Mouse (Mus musculus) stomach, embryonic 15.5 days (tissue): ENCODE results near the gene Zkscan4. TPM values are rescaled to one million over a fixed set of nuclear protein-coding genes. Genes with fewer than 3 reads are reported as not detected.
"Not testable (repeated sequence)": the region's sequence is repeated elsewhere in the genome, so short reads cannot be mapped to it uniquely, and the experiment has no call there.

Experiments used
- ATAC-seq: fragments of 200-750 bp; cut with Nextera tagmentation; 2 replicates; pipeline ENCODE4 v1.8.0; 2017; ENCODE audit warnings: low read depth, moderate number of reproducible peaks, moderate TSS enrichment; ENCODE audit not compliant: insufficient read depth, low FRiP score
- H3K27ac ChIP-seq: fragments of 300-500 bp; sonication (generic); 2 replicates; pipeline ENCODE4 v1.5.1; 2015; ENCODE audit warnings: mild to moderate bottlenecking, inconsistent platforms
- H3K27me3 ChIP-seq: fragments of 300-500 bp; sonication (generic); replicated peaks from 2 replicates; pipeline ENCODE4 v1.6.1; 2015; ENCODE audit warnings: inconsistent platforms
- H3K36me3 ChIP-seq: fragments of 300-500 bp; sonication (generic); 2 replicates; pipeline ENCODE4 v1.6.1; 2015; ENCODE audit warnings: inconsistent platforms
- H3K4me1 ChIP-seq: fragments of 300-500 bp; sonication (generic); 2 replicates; pipeline ENCODE4 v1.6.1; 2015; ENCODE audit warnings: inconsistent platforms
- H3K4me2 ChIP-seq: fragments of 300-500 bp; sonication (generic); 2 replicates; pipeline ENCODE4 v1.6.1; 2015; ENCODE audit warnings: mild to moderate bottlenecking, inconsistent platforms
- H3K4me3 ChIP-seq: fragments of 300-500 bp; sonication (generic); replicated peaks from 2 replicates; pipeline ENCODE4 v1.5.1; 2015; ENCODE audit warnings: inconsistent platforms
- H3K9ac ChIP-seq: fragments of 300-500 bp; sonication (generic); 2 replicates; pipeline ENCODE4 v1.6.1; 2015; ENCODE audit warnings: inconsistent platforms
- H3K9me3 ChIP-seq: fragments of 300-500 bp; sonication (generic); 2 replicates; pipeline ENCODE4 v1.6.1; 2016; ENCODE audit warnings: inconsistent platforms
- WGBS: fragments of 180-500 bp; shearing (Covaris S2); methylation state at CpG from one replicate; pipeline ENCODE4 v1.1.7; 2015; 5-methylcytosine and 5-hydroxymethylcytosine counted together
- polyA plus RNA-seq: library from polyadenylated mRNA; unstranded; fragments of >200 nt; fragmentation: Nextera tagmentation; extraction: Ambion mirVana; gene quantifications from 2 replicates; pipeline ENCODE4 v1.2.1, GENCODE M21; 2015

The Zkscan4 gene
- polyA plus RNA-seq = 2.9 and 3.1 TPM in 2 replicates

DNA sequence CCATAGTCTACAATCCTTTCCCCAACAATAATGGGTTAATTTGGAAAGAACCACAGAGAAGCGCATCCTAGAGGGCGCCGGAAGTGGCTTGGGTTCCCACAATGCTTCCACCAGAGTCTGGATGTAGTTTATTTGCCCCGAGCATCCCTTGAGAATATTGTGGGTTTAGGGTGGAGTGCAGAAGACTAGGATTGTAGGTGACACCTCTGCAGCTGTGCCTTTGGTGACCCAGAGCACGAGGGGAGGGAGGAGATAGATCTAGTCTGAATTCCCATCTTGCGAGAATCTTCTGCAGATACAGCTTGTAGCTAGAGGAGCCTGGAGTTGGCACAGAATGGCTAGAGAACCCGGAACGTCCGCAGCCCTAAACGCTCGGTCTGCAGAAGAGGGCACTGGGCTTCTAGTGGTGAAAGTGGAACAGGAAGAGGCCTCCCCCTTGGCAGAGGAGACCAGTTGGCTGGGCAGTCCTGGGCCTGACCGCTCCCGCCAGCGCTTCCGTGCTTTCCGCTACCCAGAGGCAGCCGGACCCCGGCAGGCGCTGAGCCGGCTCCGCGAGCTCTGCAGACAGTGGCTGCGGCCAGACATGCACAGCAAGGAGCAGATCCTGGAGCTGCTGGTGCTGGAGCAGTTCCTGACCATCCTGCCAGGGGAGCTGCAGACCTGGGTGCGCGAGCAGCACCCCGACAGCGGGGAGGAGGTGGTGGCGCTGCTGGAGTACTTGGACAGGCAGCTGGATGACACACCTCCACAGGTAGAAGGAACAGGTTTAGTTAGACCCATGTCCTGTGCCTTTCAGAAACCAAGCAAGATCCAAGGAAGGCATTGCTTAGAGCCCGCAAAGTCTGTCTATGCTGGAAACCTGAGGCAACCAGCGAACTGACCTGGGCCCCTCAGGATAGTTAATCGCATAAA, at the start of gene Zkscan4, which contains the start of gene Gm10065:
Gene Zkscan4, plus strand, starts transcription at position 149 of the 912 bp plus-strand sequence.
Gene Gm10065, minus strand, starts transcription at position 683 of the 912 bp plus-strand sequence.
- Histone ChIP-seq H3K9ac (peak within 1 kb of the TSS; percentile 46), H3K4me2 (peak within 1 kb of the TSS; percentile 66), H3K4me3 (peak within 1 kb of the TSS; percentile 57), H3K27ac (peak within 1 kb of the TSS; percentile 89)
- ATAC-seq = peak; percentile 73
- H3K4me1 ChIP-seq, H3K36me3 ChIP-seq, H3K27me3 ChIP-seq, H3K9me3 ChIP-seq: not testable (repeated sequence)
- 4% methylated on average over 30 of the region's 31 CpGs for WGBS

GRCm38 (mm10) chr13:21435476-21435875, 43.2 kb upstream of the Zkscan4 start:
- no peaks in the 10 kb centered on the region for H3K9me3 ChIP-seq
- no peak overlapping the region for H3K4me2 ChIP-seq
- 79% methylated on average over 4 of the region's 4 CpGs for WGBS
- no peak overlapping the region for H3K27ac ChIP-seq
- H3K36me3 ChIP-seq = no peaks in the 10 kb centered on the region
- no peak overlapping the region for H3K4me3 ChIP-seq
- no peaks in the 10 kb centered on the region for H3K4me1 ChIP-seq
- no peak overlapping the region for H3K9ac ChIP-seq
- ATAC-seq = no peak
- H3K27me3 ChIP-seq = no peaks in the 10 kb centered on the region

GRCm38 (mm10) chr13:21440503-21441206, 38.1 kb upstream of the Zkscan4 start, which contains the start of gene Pgbd1:
Gene Pgbd1, minus strand, starts transcription at chr13:21441058.
- ATAC-seq = peak; percentile 79; the same call in 1 of the 2 replicates
- Histone ChIP-seq H3K9ac (peak within 1 kb of the TSS; percentile 45), H3K9me3 (no peaks in the 10 kb centered on the region), H3K36me3 (peaks cover 11% of the 10 kb centered on the region), H3K4me2 (peak within 1 kb of the TSS; percentile 75), H3K27me3 (no peaks in the 10 kb centered on the region), H3K4me1 (no peaks in the 10 kb centered on the region), H3K4me3 (peak within 1 kb of the TSS; percentile 54), H3K27ac (peak within 1 kb of the TSS; percentile 80)
- WGBS = under 1% methylated on average over 32 of the region's 32 CpGs

DNA sequence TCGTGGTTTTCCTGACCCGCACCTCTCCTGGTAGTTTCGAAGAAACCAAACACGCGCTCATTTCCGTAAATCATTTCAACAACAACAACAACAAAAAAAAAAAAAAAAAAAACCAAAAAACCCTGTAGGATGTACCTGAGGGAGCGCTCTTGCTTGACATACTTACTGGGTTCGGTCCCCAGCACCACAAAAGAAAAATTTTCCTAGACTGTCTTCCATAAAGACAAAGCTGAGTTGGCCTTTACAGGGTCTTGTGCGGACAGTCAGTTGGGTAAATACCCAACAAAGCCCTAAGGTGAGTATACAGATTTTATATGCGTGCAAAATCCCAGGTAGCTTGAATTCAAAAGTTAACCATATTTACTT, 37.5 kb upstream of the Zkscan4 start:
- peak overlapping the region; percentile 80; the same call in 1 of the 2 replicates for H3K27ac ChIP-seq
- 16% methylated on average over 10 of the region's 10 CpGs for WGBS
- no peaks in the 10 kb centered on the region for H3K4me1 ChIP-seq
- H3K36me3 ChIP-seq = peaks cover 11% of the 10 kb centered on the region
- H3K4me3 ChIP-seq = peak overlapping the region; percentile 54
- ATAC-seq = no peak
- no peaks in the 10 kb centered on the region for H3K27me3 ChIP-seq
- no peaks in the 10 kb centered on the region for H3K9me3 ChIP-seq
- H3K4me2 ChIP-seq = peak overlapping the region; percentile 75
- no peak overlapping the region for H3K9ac ChIP-seq

- Histone ChIP-seq H3K9ac (no peak overlapping the region), H3K4me2 (no peak overlapping the region), H3K4me1 (no peaks in the 10 kb centered on the region), H3K27me3 (no peaks in the 10 kb centered on the region), H3K9me3 (no peaks in the 10 kb centered on the region), H3K4me3 (no peak overlapping the region), H3K36me3 (peaks cover 21% of the 10 kb centered on the region), H3K27ac (no peak overlapping the region)
- WGBS = 88% methylated on average over 9 of the region's 9 CpGs
- ATAC-seq = no peak
These were observed 31.9 kb upstream of the Zkscan4 start for GRCm38 (mm10) chr13:21446796-21447195.

DNA sequence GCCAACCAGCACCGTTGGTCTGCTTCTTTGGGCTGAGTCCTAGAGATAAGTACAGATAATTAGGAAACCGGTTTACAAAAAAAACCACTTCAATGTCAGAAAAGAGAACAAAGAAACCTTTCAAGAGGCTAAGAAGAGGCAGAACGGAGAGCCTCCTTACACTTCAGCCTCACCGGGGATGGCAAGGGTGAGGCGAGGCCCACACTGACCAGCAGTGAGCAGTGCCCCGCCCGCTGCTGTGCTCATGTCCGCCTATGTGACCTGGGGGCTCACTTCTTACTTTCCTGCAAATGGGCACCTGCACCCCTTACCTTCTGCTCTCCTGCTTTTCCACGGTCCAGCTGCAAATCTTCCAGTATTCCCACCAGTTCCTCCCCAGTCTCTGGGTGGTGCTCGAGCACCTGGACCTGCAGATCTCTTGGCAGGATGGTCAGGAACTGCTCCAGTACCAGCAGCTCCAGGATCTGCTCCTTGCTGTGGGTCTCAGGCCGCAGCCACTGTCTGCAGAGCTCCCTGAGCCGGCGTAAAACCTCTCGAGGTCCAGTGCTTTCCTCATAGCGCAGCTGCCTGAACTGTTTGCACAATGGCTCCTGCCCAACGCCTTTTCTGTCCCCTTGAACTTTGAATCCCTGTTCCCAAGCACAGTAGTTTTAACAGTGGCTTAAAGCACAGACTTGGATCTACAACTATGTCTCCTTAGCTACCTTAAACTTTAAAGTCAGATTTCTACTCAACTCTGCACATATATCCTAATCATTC, 30.7 kb upstream of the Zkscan4 start:
- Histone ChIP-seq H3K4me1 (peaks cover 6% of the 10 kb centered on the region; the same call in 1 of the 2 replicates), H3K4me2 (no peak overlapping the region), H3K9ac (no peak overlapping the region), H3K27ac (0 out of 2 replicates have a peak overlapping the region, but pooled peaks have one; percentile 13), H3K27me3 (no peaks in the 10 kb centered on the region), H3K4me3 (no peak overlapping the region), H3K9me3 (no peaks in the 10 kb centered on the region), H3K36me3 (peaks cover 21% of the 10 kb centered on the region)
- peak; percentile 31; the same call in 1 of the 2 replicates for ATAC-seq
- WGBS = 72% methylated on average over 16 of the region's 16 CpGs

DNA sequence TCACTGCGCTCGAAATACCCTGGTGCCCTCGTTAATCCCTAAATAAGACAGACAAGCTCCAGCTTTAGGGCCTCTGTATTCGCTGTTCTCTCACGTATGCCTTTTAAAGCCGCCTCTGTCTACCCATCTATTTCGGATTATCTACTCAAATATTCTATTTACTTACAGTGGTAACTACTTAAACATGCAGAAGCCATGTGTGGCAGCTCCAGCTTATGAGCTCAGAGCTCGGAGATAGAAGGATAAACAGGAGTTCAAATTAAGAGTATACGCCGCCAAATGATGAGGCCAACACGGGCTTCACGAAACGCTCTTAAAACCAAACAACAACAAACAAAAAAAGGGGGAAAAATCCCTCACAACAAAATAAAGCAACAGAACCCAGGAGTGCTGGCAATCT, 25.7 kb upstream of the Zkscan4 start:
- Histone ChIP-seq H3K36me3 (peaks cover 1% of the 10 kb centered on the region), H3K4me3 (peak overlapping the region; percentile 74), H3K27me3 (no peaks in the 10 kb centered on the region), H3K9me3 (no peaks in the 10 kb centered on the region), H3K4me1 (peaks cover 6% of the 10 kb centered on the region; the same call in 1 of the 2 replicates), H3K4me2 (peak overlapping the region; percentile 48), H3K27ac (peak overlapping the region; percentile 85), H3K9ac (peak overlapping the region; percentile 55; the same call in 1 of the 2 replicates)
- ATAC-seq = no peak
- WGBS = 2% methylated on average over 13 of the region's 13 CpGs

DNA sequence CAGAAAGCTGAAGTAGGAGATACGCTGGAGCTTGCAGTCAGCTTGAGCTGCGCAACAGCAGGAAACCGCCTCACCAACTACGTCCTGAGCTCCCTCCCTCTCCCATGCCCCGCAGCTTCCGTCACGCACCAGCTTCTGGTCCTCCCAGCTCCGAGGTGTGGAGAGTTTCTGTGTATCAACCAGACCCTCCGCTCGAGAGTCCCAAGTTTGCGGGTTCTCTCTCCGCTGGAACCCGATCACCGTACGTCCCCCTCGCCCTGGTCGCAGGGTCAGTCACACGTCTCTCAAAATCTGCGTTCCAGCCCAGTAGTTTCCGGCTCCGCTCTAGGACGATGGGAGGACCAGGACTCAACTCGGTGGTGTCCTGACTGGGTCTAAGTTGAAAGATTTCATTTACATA, 25.3 kb upstream of the Zkscan4 start, which contains the start of gene Zscan26:
Gene Zscan26, minus strand, starts transcription at position 282 of the 400 bp plus-strand sequence.
- H3K9me3 ChIP-seq = no peaks in the 10 kb centered on the region
- ATAC-seq = peak; percentile 85; the same call in 1 of the 2 replicates
- H3K9ac ChIP-seq = peak within 1 kb of the TSS; percentile 55
- H3K4me1 ChIP-seq = peaks cover 6% of the 10 kb centered on the region; the same call in 1 of the 2 replicates
- H3K27ac ChIP-seq = peak within 1 kb of the TSS; percentile 85
- no peaks in the 10 kb centered on the region for H3K36me3 ChIP-seq
- under 1% methylated on average over 23 of the region's 23 CpGs for WGBS
- peak within 1 kb of the TSS; percentile 48 for H3K4me2 ChIP-seq
- no peaks in the 10 kb centered on the region for H3K27me3 ChIP-seq
- H3K4me3 ChIP-seq = peak within 1 kb of the TSS; percentile 74

DNA sequence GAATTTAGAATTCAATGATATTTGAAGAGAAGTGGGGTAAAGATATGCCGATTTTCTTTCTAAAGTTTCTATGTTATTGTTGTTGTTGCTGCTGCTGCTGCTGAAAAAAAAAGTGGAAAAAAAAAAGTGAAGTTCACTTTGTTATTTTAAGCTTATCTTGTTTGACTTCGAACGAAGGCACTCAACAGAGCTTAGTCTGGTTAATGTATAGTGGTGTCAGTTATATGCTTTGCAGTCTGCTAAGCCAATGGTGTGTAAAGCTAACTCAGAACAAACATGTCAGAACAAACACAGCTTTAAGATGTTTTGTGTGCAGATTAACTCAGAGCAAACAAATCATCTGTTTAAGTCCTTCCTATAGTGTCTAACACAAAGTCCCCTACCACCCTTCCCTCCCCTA, 24.6 kb upstream of the Zkscan4 start:
- H3K9me3 ChIP-seq = no peaks in the 10 kb centered on the region
- 46% methylated on average over 3 of the region's 3 CpGs for WGBS
- H3K36me3 ChIP-seq = no peaks in the 10 kb centered on the region
- H3K27me3 ChIP-seq = no peaks in the 10 kb centered on the region
- ATAC-seq = peak; percentile 61; the same call in 1 of the 2 replicates
- peaks cover 6% of the 10 kb centered on the region; the same call in 1 of the 2 replicates for H3K4me1 ChIP-seq
- no peak overlapping the region for H3K4me3 ChIP-seq
- peak overlapping the region; percentile 48 for H3K4me2 ChIP-seq
- no peak overlapping the region for H3K9ac ChIP-seq
- H3K27ac ChIP-seq = peak overlapping the region; percentile 85; the same call in 1 of the 2 replicates

- Histone ChIP-seq H3K4me3 (no peak overlapping the region), H3K9me3 (no peaks in the 10 kb centered on the region), H3K27me3 (no peaks in the 10 kb centered on the region), H3K36me3 (no peaks in the 10 kb centered on the region), H3K27ac (no peak overlapping the region), H3K9ac (no peak overlapping the region), H3K4me2 (no peak overlapping the region), H3K4me1 (peaks cover 6% of the 10 kb centered on the region; the same call in 1 of the 2 replicates)
- peak; percentile 74; the same call in 1 of the 2 replicates for ATAC-seq
- 8% methylated on average over 4 of the region's 4 CpGs for WGBS
These were observed 22.4 kb upstream of the Zkscan4 start for GRCm38 (mm10) chr13:21456347-21456746.

DNA sequence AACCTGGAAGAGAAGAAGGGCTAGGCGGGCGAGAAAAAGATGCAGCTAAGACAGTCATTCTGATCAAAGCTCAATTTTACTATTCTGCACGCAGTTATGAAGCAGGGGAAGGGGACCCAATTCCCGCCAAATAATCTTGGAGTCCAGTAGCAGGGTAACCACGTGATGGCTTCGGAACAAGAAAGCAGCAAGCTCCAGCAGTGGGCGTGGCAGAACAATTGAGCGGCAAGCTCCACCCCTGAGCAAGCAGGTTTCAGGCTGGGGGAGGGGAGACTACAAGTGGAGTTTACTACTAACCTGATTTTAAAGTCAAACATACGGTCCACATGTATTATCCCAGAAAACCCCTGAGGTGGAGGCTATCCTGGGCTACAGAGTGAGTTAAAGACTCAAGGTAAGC, 16.2 kb upstream of the Zkscan4 start:
- 47% methylated on average over 9 of the region's 9 CpGs for WGBS
- not testable (repeated sequence) for ATAC-seq, H3K27ac ChIP-seq, H3K4me3 ChIP-seq, H3K36me3 ChIP-seq, H3K9ac ChIP-seq, H3K4me2 ChIP-seq, H3K9me3 ChIP-seq, H3K4me1 ChIP-seq, H3K27me3 ChIP-seq
